Mouse (Mus musculus) heart, embryonic 16.5 days (tissue): ENCODE data around the gene Psmc3. TPM values are rescaled to one million over a fixed set of nuclear protein-coding genes. Genes with fewer than 3 reads are reported as not detected.
A peak's percentile ranks its signal among the peaks of the same experiment; 100 is the strongest.

Experiments used
- ATAC-seq: fragments of 200-750 bp; cut with Nextera tagmentation; replicated peaks from 2 replicates; pipeline ENCODE4 v1.8.0; 2017; ENCODE audit warnings: moderate number of reproducible peaks; ENCODE audit not compliant: insufficient read depth, low FRiP score; ENCODE audit errors: extremely low read depth
- H3K27ac ChIP-seq: fragments of 300-500 bp; sonication (generic); 2 replicates; pipeline ENCODE4 v1.5.1; 2014; ENCODE audit warnings: mild to moderate bottlenecking, low read length, control low read depth, moderate library complexity
- H3K27me3 ChIP-seq: fragments of 300-500 bp; sonication (generic); 2 replicates; pipeline ENCODE4 v1.6.1; 2014; ENCODE audit warnings: low read length, mixed read lengths; ENCODE audit not compliant: control insufficient read depth, insufficient read depth
- H3K36me3 ChIP-seq: fragments of 300-500 bp; sonication (generic); 2 replicates; pipeline ENCODE4 v1.6.1; 2014; ENCODE audit not compliant: control insufficient read depth, insufficient read depth
- H3K4me1 ChIP-seq: fragments of 300-500 bp; sonication (generic); 2 replicates; pipeline ENCODE4 v1.6.1; 2014; ENCODE audit warnings: low read length, mixed read lengths; ENCODE audit not compliant: control insufficient read depth, insufficient read depth
- H3K4me2 ChIP-seq: fragments of 300-500 bp; sonication (generic); 2 replicates; pipeline ENCODE4 v1.6.1; 2014; ENCODE audit warnings: low read depth, mild to moderate bottlenecking, control low read depth, low read length
- H3K4me3 ChIP-seq: fragments of 300-500 bp; sonication (generic); 2 replicates; pipeline ENCODE4 v1.5.1; 2014; ENCODE audit warnings: mild to moderate bottlenecking, control low read depth, low read length
- H3K9ac ChIP-seq: fragments of 300-500 bp; sonication (generic); 2 replicates; pipeline ENCODE4 v1.6.1; 2014; ENCODE audit warnings: low read length, control low read depth
- H3K9me3 ChIP-seq: fragments of 300-500 bp; sonication (generic); replicated peaks from 2 replicates; pipeline ENCODE4 v1.6.1; 2016; ENCODE audit warnings: low read length; ENCODE audit not compliant: control insufficient read depth
- WGBS: fragments of 180-500 bp; shearing (Covaris S2); extraction: QIAGEN DNeasy Blood & Tissue Kit; methylation state at CpG from one replicate; pipeline ENCODE4 v1.1.7; 2014; 5-methylcytosine and 5-hydroxymethylcytosine counted together
- polyA plus RNA-seq: library from polyadenylated mRNA; unstranded; fragments of >200 nt; fragmentation: Nextera tagmentation; extraction: Ambion mirVana; gene quantifications from 2 replicates; pipeline ENCODE4 v1.2.1, GENCODE M21; 2015

Gene Psmc3
- polyA plus RNA-seq, 1 experiment from 2014 or later, result 255 TPM

- H3K9ac ChIP-seq, result no peak overlapping the region
- H3K36me3 ChIP-seq, result no peaks in the 10 kb centered on the region
- no peak overlapping the region for H3K4me3 ChIP-seq
- peaks cover 7% of the 10 kb centered on the region; the same call in 1 of the 2 replicates for H3K4me1 ChIP-seq
- peak overlapping the region; percentile 46 for H3K27ac ChIP-seq
- H3K4me2 ChIP-seq, result no peak overlapping the region
- no peaks in the 10 kb centered on the region for H3K27me3 ChIP-seq
- H3K9me3 ChIP-seq, result no peaks in the 10 kb centered on the region
- ATAC-seq, result no peak; the same call in 1 of the 2 replicates
- WGBS, result 56% methylated on average over 11 of the region's 11 CpGs
Observed at GRCm38 (mm10) chr2:91082844-91083243, 29.0 kb downstream of the Psmc3 start.

- 61% methylated on average over 1 of the region's 1 CpGs for WGBS
- Histone ChIP-seq H3K27ac (peak overlapping the region; percentile 46; the same call in 1 of the 2 replicates), H3K36me3 (no peaks in the 10 kb centered on the region), H3K27me3 (no peaks in the 10 kb centered on the region), H3K4me2 (no peak overlapping the region), H3K4me1 (peaks cover 2% of the 10 kb centered on the region; the same call in 1 of the 2 replicates), H3K9ac (no peak overlapping the region), H3K4me3 (no peak overlapping the region), H3K9me3 (no peaks in the 10 kb centered on the region)
- no peak for ATAC-seq
Observed at GRCm38 (mm10) chr2:91083366-91083940, 29.6 kb downstream of the Psmc3 start.

DNA sequence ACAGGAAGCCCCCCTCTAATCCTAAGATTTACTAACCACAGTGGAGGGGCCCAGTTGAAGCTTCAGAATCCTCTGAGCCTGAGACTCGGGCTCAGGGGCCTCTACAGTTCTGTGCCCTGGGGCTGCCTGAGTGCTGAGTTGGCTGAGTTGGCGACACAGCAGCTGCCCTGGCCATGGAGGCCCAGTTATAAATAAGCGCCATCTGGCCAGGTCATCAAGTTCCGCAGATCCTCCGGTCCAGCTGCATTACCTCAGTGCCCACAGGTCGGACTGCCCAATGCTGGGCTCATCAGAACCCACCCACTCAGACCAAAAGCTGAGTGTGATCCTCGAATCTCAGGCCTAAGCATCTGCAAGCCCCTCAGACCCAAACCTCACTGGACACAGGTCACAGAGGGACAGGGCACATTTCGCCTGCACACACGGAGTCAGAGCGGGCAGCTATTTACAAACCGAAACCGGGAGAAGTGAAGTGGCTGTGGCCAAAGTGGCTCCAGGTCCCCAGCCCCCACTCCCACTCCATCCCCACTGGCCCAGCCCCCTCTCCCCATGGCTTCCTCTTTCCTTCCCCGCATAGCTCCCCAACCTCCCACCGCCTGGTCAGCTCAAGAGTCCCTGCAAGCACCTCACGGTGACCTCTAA is 30.5 kb downstream of the Psmc3 start:
- no peak for ATAC-seq
- Histone ChIP-seq H3K36me3 (no peaks in the 10 kb centered on the region), H3K9ac (no peak overlapping the region), H3K27ac (no peak overlapping the region), H3K4me3 (no peak overlapping the region), H3K9me3 (no peaks in the 10 kb centered on the region), H3K4me1 (no peaks in the 10 kb centered on the region), H3K27me3 (no peaks in the 10 kb centered on the region), H3K4me2 (no peak overlapping the region)
- 74% methylated on average over 15 of the region's 15 CpGs for WGBS

GRCm38 (mm10) chr2:91085494-91086391 is 31.9 kb downstream of the Psmc3 start:
- no peak for ATAC-seq
- WGBS, result 81% methylated on average over 14 of the region's 14 CpGs

DNA sequence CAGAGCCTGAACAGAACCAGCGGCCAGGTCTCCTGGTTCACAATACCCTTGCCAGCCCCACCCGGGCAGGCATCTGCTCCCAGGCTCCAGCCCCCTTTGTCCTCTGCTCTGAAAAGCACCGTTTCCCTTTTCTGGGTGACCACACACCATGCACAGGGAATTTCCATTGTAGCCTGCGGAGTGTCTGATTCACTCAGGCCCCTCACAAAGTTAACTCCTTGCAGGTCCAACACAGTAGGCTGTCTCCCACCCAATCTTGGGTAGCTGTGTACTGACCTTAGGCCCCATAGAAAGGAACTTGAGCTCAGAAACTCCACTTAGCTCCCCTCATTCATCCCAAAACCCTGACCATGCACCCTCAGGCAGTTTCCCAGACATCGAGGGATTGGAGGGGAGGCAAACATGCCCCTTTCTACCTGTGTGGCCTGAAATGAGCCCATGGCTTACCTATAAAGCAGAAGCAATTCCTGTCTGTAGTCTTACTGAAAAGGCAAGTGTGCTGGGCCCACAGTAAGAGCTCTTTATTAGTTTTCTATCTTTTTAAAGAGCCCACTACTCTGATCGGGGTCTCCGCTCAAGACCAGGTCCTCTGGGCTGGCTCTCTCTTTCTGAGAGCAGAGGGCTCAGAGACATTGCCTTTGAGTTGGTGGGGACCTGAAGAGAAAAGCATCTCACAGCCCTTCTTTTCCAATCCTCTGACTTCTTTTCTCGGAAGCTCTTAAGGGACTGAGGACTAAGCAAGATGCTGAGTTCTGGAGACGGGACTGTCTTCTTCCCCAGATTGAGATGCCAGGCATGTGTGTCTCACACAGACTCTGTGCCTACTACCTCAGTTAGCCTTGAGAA is 32.8 kb downstream of the Psmc3 start:
- 72% methylated on average over 9 of the region's 9 CpGs for WGBS
- Histone ChIP-seq H3K9me3 (no peaks in the 10 kb centered on the region), H3K27ac (no peak overlapping the region), H3K4me3 (no peak overlapping the region), H3K4me1 (no peaks in the 10 kb centered on the region), H3K4me2 (no peak overlapping the region), H3K36me3 (no peaks in the 10 kb centered on the region), H3K9ac (no peak overlapping the region), H3K27me3 (no peaks in the 10 kb centered on the region)
- no peak for ATAC-seq

More at GRCm38 (mm10) chr2:91085494-91086391, 31.9 kb downstream of the Psmc3 start:
- Histone ChIP-seq H3K27me3 (no peaks in the 10 kb centered on the region), H3K4me2 (no peak overlapping the region), H3K9ac (no peak overlapping the region), H3K27ac (no peak overlapping the region), H3K36me3 (no peaks in the 10 kb centered on the region), H3K9me3 (no peaks in the 10 kb centered on the region), H3K4me1 (no peaks in the 10 kb centered on the region), H3K4me3 (no peak overlapping the region)

- Histone ChIP-seq H3K4me3 (no peak overlapping the region), H3K27me3 (no peaks in the 10 kb centered on the region), H3K9me3 (no peaks in the 10 kb centered on the region), H3K27ac (no peak overlapping the region), H3K4me1 (no peaks in the 10 kb centered on the region), H3K9ac (no peak overlapping the region), H3K36me3 (no peaks in the 10 kb centered on the region), H3K4me2 (no peak overlapping the region)
- 74% methylated on average over 9 of the region's 9 CpGs for WGBS
- no peak for ATAC-seq
Observed at GRCm38 (mm10) chr2:91087453-91087852, 33.6 kb downstream of the Psmc3 start.

- WGBS, result 75% methylated on average over 9 of the region's 9 CpGs
- Histone ChIP-seq H3K36me3 (no peaks in the 10 kb centered on the region), H3K27ac (no peak overlapping the region), H3K9me3 (no peaks in the 10 kb centered on the region), H3K9ac (no peak overlapping the region), H3K4me2 (no peak overlapping the region), H3K27me3 (no peaks in the 10 kb centered on the region), H3K4me1 (no peaks in the 10 kb centered on the region), H3K4me3 (no peak overlapping the region)
- no peak for ATAC-seq
Observed at GRCm38 (mm10) chr2:91088987-91089386, 35.2 kb downstream of the Psmc3 start.

DNA sequence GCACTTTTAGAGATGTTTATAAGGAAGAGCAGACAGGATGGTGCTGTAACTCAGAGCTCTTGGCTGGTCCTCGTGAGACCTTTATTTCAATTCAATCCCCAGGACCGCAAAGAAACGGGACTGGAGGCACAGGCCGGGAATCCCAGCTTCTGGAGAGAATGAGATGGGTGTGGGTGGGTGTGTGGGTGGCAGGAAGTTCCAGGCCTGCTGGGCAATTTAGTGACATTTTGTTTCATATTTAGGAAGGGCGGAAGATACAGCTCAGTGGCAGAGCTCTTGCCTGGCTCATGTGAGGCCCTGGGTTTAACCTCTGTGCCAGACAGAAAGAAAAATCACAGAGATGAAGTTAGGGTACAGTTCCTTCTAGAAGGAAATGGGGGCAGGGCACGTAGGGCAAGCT is 36.4 kb downstream of the Psmc3 start:
- Histone ChIP-seq H3K9me3 (no peaks in the 10 kb centered on the region), H3K4me2 (no peak overlapping the region), H3K4me1 (no peaks in the 10 kb centered on the region), H3K4me3 (no peak overlapping the region), H3K9ac (no peak overlapping the region), H3K36me3 (no peaks in the 10 kb centered on the region), H3K27ac (no peak overlapping the region), H3K27me3 (no peaks in the 10 kb centered on the region)
- 66% methylated on average over 6 of the region's 6 CpGs for WGBS
- no peak for ATAC-seq
